Mouse (Mus musculus): ENCODE data around the gene Wwtr1.

The Wwtr1 gene

DNA sequence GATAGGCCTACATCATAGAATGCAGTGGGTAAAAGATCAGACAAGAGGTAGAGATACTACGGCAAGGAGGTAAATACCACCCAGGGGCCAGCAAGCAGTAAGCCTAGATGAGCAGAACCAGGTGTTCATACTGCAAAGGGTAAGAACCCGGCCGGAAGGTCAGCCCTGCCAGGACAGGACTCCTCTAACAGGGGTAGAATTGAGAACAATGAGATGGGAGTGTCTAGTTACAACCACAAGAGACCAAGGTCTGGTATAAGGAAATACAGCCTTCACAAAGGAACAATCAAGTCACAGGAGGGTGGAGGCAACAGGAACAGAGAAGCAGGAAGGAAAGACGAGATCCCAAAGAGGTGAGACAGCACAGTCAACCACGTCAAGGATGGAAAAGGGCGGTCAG, 16.9 kb downstream of the Wwtr1 start:
- DNase-seq (ENCODE audit: low spot score in 2 of 2) = no peak

DNA sequence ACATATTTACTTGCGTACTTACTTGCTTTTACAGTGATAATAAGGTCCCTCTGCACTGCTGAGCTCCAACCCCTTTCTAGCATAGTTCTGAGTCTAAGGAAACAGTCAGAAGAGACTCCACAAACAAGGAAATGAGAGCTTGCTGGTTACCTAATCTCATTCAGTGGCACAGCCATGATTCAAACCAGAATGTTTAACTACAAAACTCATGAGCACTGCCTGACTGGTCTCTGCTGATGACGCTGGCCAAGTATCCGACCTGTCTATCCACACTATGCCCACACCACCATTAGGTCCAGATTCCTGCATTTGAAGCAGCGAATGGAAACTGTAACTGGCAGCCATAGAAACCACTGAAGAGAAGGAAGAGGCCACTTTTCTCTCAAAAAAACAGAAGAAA, 18.3 kb downstream of the Wwtr1 start:
- DNase-seq (ENCODE audit: low spot score in 2 of 2) = no peak

GRCm38 (mm10) chr3:57555560-57555959, 20.1 kb downstream of the Wwtr1 start:
- no peak for DNase-seq (ENCODE audit: low spot score in 2 of 2)

DNA sequence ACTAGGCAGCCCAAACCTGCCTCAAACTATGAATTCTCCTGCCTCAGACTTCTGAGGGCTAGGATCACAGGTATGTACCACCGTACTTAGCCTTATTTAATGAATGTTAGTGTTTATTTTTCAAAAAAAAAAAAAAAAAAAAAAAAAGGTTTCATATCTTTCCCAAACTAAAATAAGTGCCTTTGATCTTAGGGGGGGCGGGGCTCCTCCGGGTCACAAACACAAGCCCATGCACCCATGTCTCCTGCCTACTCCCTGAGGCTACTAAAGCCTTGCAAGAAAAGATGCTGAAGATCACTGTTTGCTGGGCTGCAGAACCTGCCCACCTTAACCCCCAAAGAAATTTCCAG, 20.8 kb downstream of the Wwtr1 start:
- no peak for DNase-seq (ENCODE audit: low spot score in 2 of 2)

- no peak for DNase-seq (ENCODE audit: low spot score in 2 of 2)
These were observed 21.4 kb downstream of the Wwtr1 start for GRCm38 (mm10) chr3:57554124-57554889.

DNA sequence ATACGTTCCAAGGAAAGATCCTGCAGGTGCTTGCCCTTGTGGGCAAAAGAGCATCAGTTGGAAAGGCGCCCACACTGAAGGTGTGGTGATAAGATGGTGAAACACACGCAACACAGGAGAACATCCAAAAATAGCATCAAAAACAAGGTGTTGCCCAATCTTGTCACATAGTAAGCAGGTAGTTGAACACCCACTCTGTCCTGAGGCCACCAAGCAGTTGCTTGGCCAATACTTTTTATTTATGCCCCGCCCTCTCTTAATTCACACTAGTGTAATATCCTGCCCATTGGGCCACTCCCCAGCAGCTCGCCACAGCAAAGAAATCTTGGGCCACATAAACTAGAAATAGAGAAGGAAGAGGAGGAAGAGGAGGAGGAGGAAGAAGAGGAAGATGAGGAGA, 22.6 kb downstream of the Wwtr1 start:
- no peak for DNase-seq (ENCODE audit: low spot score in 2 of 2)

DNA sequence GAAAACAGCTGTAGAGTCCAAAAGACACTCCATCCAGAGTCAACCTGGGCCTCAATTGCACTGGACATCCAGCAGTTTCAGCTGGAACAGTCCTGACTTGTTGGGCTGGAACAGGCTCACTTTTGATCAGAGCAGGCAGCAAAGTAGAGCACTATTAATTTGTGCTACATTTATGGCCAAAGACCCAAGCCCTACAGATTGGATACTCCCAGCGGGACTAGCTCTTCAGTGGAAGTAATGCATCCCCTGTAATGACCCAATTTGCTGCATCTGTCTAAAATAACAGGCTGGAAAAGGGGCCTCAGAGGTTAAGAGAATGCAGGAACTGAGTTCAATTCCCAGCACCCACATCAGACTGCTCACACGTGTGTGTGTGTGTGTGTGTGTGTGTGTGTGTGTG, 24.5 kb downstream of the Wwtr1 start:
- DNase-seq (ENCODE audit: low spot score in 2 of 2) = no peak

- DNase-seq (ENCODE audit: low spot score in 2 of 2) = no peak
These were observed 25.1 kb downstream of the Wwtr1 start for GRCm38 (mm10) chr3:57550468-57551185.

DNA sequence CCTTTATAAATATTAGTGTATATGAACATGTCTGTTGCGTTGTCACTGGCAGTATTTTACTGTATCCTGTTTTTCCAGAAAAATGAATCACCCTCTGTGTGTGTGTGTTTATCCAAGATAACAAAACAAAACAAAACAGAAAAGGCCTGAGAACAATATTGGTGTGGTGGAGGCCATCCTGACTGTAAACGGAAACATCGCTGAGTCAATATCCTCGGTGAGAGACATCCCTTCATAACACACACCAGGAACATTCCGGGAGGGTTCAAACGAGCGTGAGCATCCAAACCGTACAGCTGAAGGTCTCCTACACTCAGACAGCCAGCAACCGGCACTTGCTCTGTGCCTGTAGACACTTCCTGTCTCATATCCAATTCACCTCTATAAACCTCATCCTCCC, 31.6 kb downstream of the Wwtr1 start:
- DNase-seq (ENCODE audit: low spot score in 2 of 2) = no peak

- DNase-seq (ENCODE audit: low spot score in 2 of 2) = no peak
These were observed 32.8 kb downstream of the Wwtr1 start for GRCm38 (mm10) chr3:57542848-57543380.

GRCm38 (mm10) chr3:57541205-57541604, 34.5 kb downstream of the Wwtr1 start:
- DNase-seq (ENCODE audit: low spot score in 2 of 2) = no peak

DNA sequence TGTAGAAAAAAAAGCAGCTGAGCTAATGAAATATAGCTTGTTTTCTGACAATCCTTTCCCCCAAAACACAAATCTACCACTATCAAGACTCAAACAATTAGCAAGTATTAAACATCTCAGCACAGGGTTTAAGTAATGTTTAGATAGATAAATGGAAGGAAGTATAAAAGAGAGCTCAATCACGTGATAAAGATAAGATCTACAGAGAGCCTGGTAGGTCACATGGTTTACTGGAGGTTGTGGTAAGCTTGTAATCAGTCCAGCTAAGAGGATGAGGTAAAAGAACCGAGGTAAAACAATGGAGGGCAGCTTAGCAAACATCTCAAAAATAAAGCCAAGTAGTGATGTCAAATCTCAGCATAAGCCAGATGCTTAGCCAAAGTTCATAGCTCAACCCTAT, 35.2 kb downstream of the Wwtr1 start:
- DNase-seq (ENCODE audit: low spot score in 2 of 2) = no peak

DNA sequence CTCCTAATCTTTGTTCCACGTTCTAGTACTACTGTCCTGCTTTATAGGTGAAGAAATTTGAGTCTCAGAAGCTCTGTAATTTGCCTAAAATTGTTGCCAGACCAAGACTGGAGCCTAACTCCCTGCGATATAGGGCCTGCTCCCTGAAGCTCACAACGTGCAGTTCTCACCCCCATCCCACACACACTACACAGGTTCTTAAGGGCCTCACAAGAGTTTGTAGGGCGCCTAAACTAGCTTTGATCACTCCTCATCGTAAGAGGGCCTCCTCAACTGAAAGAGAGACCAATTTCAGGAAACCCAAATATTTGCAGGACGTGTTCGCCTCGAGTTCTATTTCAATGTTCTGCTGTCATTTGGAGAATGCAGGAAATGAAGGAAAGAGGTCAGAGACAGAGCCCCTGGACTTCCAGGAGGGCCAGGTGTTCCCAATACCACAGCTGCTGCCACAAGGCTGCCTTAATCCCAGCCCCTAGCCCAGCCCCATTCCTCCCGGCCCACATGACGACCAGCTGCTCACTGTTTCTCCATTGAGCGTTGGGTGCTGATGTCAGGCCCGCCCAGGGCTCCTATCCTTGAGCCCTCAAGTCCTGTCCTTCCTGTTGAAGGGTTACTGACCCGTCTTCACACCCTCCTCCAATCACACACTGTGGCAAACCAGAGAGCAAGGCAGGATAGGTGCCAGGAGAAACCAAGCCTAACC, 40.1 kb downstream of the Wwtr1 start:
- DNase-seq (ENCODE audit: low spot score in 2 of 2) = no peak

DNA sequence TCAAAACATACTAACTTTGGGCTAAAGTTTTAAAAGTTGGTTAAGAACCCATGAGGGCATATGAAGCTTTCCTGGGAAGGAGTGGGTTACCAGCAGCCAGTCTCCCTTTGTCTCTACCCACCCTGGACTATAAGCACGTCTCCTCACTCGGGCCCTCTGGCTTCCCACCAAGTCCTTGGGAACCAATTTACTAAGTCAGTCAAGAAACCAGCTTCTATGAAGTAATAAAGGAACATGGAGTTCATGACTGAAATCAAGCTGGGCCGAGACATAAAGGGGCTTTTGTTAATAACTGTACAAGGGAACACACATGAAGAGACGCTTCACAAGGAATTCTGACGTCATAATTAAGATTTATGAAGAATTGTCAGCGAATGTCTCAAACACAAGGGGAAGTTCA, 41.3 kb downstream of the Wwtr1 start:
- DNase-seq (ENCODE audit: low spot score in 2 of 2) = no peak

GRCm38 (mm10) chr3:57533876-57534275, 41.8 kb downstream of the Wwtr1 start:
- no peak for DNase-seq (ENCODE audit: low spot score in 2 of 2)

DNA sequence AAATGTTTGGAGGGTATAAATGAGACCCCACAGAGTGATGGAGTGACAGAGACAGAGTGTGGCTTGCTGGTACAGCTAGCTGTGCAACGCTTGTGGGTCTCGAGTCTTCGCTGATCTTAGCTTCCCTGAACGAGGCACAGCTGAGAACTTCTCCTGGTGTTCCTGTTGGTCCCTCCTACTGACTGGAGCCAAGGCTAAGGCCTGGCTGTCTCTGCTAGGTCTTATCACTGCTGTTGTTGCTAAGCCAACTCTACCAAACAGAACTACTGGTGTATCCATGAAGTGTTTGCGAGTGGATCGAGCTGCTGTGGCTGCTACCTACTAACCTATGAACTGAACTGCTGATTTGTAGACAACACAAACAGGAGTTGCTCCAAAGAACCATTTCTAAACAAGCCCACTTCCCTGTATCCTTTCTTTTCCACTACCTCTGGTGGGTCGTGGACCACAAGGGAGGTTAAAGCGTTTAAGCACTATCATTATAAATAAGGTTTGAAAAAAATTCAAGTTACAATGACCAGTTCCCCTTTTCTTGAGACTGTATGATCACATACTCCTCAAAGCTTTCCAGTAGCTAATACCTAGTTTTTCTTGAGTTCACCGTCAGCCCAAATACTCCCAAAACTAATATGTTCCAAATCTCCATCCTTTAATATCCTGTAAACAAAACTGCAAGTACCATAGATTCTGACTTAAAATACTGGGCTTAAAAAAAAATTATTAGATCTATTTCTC, 42.6 kb downstream of the Wwtr1 start:
- DNase-seq (ENCODE audit: low spot score in 2 of 2) = no peak

DNA sequence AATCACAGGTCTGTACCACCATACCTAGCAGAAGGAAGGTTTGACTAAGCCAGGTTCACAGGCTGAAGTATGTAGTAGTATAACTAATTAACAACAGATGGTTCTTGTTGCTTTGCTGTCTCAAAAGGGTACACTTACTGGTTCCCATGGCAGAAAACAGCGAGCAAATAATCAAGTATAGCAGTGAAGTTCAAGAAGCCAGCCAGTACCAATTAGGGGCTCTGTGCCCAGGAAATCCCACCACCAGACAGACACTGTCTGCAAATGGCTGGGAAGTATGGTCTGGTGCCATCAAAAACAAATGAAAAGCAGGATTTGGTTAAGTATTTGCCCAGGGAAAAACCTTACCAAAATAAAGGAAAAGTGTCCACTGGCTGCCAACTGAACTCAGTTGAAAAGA, 44.9 kb downstream of the Wwtr1 start:
- no peak for DNase-seq (ENCODE audit: low spot score in 2 of 2)

- DNase-seq (ENCODE audit: low spot score in 2 of 2) = no peak
These were observed 45.5 kb downstream of the Wwtr1 start for GRCm38 (mm10) chr3:57530221-57530620.

GRCm38 (mm10) chr3:57527154-57527553, 48.6 kb downstream of the Wwtr1 start:
- no peak for DNase-seq (ENCODE audit: low spot score in 2 of 2)

DNA sequence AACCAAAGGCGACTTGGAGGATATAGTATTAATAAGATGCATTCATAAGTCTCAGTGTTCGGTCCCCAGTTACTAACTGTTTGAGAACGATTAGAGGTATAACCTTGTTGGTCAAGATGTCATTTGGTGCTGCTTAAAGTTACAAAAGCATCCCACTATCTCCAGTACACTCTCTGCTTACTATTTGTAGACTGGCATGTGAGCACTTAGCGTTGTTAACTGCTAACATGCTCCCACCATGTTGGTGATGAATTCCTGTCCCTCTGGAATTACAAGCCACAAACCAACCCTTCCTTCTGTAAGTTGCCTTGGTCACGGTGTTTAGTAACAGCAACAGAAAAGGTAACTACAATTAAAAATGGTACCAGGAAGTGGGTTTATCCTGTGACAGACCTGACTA, 52.6 kb downstream of the Wwtr1 start:
- DNase-seq (ENCODE audit: low spot score in 2 of 2) = no peak

DNA sequence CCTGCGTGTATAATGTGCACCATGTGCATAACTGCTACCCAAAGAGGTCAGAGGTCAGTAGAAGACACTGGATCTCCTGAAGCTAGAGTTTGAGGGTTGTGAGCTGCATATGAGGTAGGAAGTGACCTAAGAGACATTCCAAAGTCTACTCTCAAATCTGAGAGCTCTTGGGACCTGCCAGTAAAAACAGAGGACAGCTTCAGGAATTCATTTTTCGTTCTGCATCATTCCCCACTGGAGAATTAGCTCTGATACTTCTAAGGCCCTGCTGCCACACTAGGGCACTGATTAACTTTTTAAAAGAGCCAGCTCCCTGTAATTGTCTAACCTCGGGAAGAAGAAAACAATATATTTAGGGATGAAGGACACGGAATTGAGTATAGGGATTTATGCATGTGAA, 53.8 kb downstream of the Wwtr1 start:
- DNase-seq (ENCODE audit: low spot score in 2 of 2) = no peak

DNA sequence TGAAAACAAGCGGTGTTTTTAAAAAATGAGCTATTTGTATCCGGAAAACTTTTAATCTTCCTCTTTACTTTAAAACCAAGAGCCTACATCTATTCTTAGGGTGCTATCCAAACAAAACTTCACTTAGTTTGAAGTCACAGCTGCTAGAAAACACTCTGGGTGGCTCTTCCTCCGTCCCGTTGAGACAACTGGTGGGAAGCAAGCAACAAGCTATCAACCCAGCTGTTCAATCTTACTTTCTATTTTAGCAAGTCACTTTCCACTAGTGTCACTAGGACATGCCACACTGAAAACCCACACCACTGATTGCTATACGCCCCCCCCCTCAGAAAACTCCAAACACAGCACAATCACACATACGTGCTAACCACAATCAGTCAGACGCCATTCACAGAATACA, 55.7 kb downstream of the Wwtr1 start:
- DNase-seq (ENCODE audit: low spot score in 2 of 2) = no peak
